Mouse (Mus musculus) midbrain, embryonic 14.5 days (tissue): Measurements from ENCODE around the gene Apom. TPM values are rescaled to one million over a fixed set of nuclear protein-coding genes. Genes with fewer than 3 reads are reported as not detected.

Experiments
- ATAC-seq: fragments of 200-750 bp; cut with Nextera tagmentation; 2 replicates; pipeline ENCODE4 v1.8.0; 2017; ENCODE audit warnings: moderate number of reproducible peaks, moderate library complexity; ENCODE audit not compliant: low FRiP score, low TSS enrichment
- DNase-seq: peaks from one replicate; pipeline ENCODE4 v3.0.0-alpha.2; 2015
- H3K27ac ChIP-seq: fragments of 300-500 bp; sonication (generic); replicated peaks from 2 replicates; pipeline ENCODE4 v1.5.1; 2014; ENCODE audit warnings: mild to moderate bottlenecking, low read depth, low read length, moderate library complexity
- H3K27me3 ChIP-seq: fragments of 300-500 bp; sonication (generic); 2 replicates; pipeline ENCODE4 v1.6.1; 2014; ENCODE audit warnings: low read length, control low read depth, mixed read lengths; ENCODE audit not compliant: control insufficient read depth, insufficient read depth
- H3K36me3 ChIP-seq: fragments of 300-500 bp; sonication (generic); 2 replicates; pipeline ENCODE4 v1.6.1; 2014; ENCODE audit warnings: low read length, control low read depth; ENCODE audit not compliant: control insufficient read depth, insufficient read depth
- H3K4me1 ChIP-seq: fragments of 300-500 bp; sonication (generic); 2 replicates; pipeline ENCODE4 v1.6.1; 2014; ENCODE audit warnings: mild to moderate bottlenecking, antibody characterized with exemption, low read length, control low read depth; ENCODE audit not compliant: control insufficient read depth, insufficient read depth
- H3K4me2 ChIP-seq: fragments of 300-500 bp; sonication (generic); 2 replicates; pipeline ENCODE4 v1.6.1; 2014; ENCODE audit warnings: mild to moderate bottlenecking, low read length, moderate library complexity
- H3K4me3 ChIP-seq: fragments of 300-500 bp; sonication (generic); replicated peaks from 2 replicates; pipeline ENCODE4 v1.5.1; 2014; ENCODE audit warnings: low read depth, low read length
- H3K9ac ChIP-seq: fragments of 300-500 bp; sonication (generic); replicated peaks from 2 replicates; pipeline ENCODE4 v1.6.1; 2014; ENCODE audit warnings: mild to moderate bottlenecking, low read length, moderate library complexity
- H3K9me3 ChIP-seq: fragments of 300-500 bp; sonication (generic); 2 replicates; pipeline ENCODE4 v1.6.1; 2016; ENCODE audit warnings: low read length, control low read depth, mixed read lengths; ENCODE audit not compliant: control insufficient read depth
- WGBS: fragments of 180-500 bp; shearing (Covaris S2); extraction: QIAGEN DNeasy Blood & Tissue Kit; methylation state at CpG from one replicate; pipeline ENCODE4 v1.1.7; 2014; 5-methylcytosine and 5-hydroxymethylcytosine counted together
- polyA plus RNA-seq: library from polyadenylated mRNA; unstranded; fragments of >200 nt; fragmentation: Nextera tagmentation; extraction: Ambion mirVana; gene quantifications from 2 replicates; pipeline ENCODE4 v1.2.1, GENCODE M21; 2014

Apom gene
- polyA plus RNA-seq, 1 experiment from 2014 or later: 0.57 TPM

- Histone ChIP-seq H3K4me3 (peak overlapping the region; percentile 100), H3K36me3 (peaks cover 46% of the 10 kb centered on the region), H3K9me3 (no peaks in the 10 kb centered on the region), H3K9ac (peak overlapping the region; percentile 99), H3K4me1 (peaks cover 32% of the 10 kb centered on the region), H3K27me3 (no peaks in the 10 kb centered on the region), H3K27ac (peak overlapping the region; percentile 28; the same call in 1 of the 2 replicates), H3K4me2 (peak overlapping the region; percentile 98)
- ATAC-seq (no peak), DNase-seq (no peak)
- 37% methylated on average over 12 of the region's 12 CpGs for WGBS
Observed at GRCm38 (mm10) chr17:35162730-35163129, 30.9 kb upstream of the Apom start.

GRCm38 (mm10) chr17:35162121-35162520 is 30.3 kb upstream of the Apom start:
- Histone ChIP-seq H3K27me3 (no peaks in the 10 kb centered on the region), H3K9ac (peak overlapping the region; percentile 99; the same call in 1 of the 2 replicates), H3K4me3 (peak overlapping the region; percentile 100), H3K4me2 (peak overlapping the region; percentile 98), H3K9me3 (no peaks in the 10 kb centered on the region), H3K36me3 (peaks cover 52% of the 10 kb centered on the region), H3K4me1 (peaks cover 32% of the 10 kb centered on the region), H3K27ac (no peak overlapping the region)
- 67% methylated on average over 14 of the region's 14 CpGs for WGBS
- DNase-seq: no peak
- no peak for ATAC-seq

GRCm38 (mm10) chr17:35161421-35161820 is 29.6 kb upstream of the Apom start:
- ATAC-seq: no peak
- Histone ChIP-seq H3K9ac (no peak overlapping the region), H3K27me3 (no peaks in the 10 kb centered on the region), H3K4me1 (peaks cover 29% of the 10 kb centered on the region), H3K27ac (no peak overlapping the region), H3K36me3 (peaks cover 59% of the 10 kb centered on the region), H3K4me2 (peak overlapping the region; percentile 98; the same call in 1 of the 2 replicates), H3K9me3 (no peaks in the 10 kb centered on the region), H3K4me3 (no peak overlapping the region)
- WGBS: 89% methylated on average over 11 of the region's 11 CpGs
- no peak for DNase-seq

GRCm38 (mm10) chr17:35159638-35160037 is 27.8 kb upstream of the Apom start:
- Histone ChIP-seq H3K36me3 (peaks cover 77% of the 10 kb centered on the region), H3K4me2 (no peak overlapping the region), H3K27ac (no peak overlapping the region), H3K9ac (no peak overlapping the region), H3K4me1 (peaks cover 21% of the 10 kb centered on the region), H3K27me3 (no peaks in the 10 kb centered on the region), H3K9me3 (no peaks in the 10 kb centered on the region), H3K4me3 (no peak overlapping the region)
- no peak for ATAC-seq
- WGBS: 84% methylated on average over 7 of the region's 7 CpGs
- DNase-seq: no peak

- 91% methylated on average over 16 of the region's 16 CpGs for WGBS
- Histone ChIP-seq H3K27me3 (no peaks in the 10 kb centered on the region), H3K36me3 (peaks cover 83% of the 10 kb centered on the region), H3K9ac (no peak overlapping the region), H3K4me2 (no peak overlapping the region), H3K27ac (no peak overlapping the region), H3K9me3 (no peaks in the 10 kb centered on the region), H3K4me3 (no peak overlapping the region), H3K4me1 (peaks cover 21% of the 10 kb centered on the region)
- DNase-seq: no peak
- ATAC-seq: no peak
Observed at GRCm38 (mm10) chr17:35158850-35159593, 27.2 kb upstream of the Apom start.

GRCm38 (mm10) chr17:35157661-35158175 is 25.9 kb upstream of the Apom start:
- ATAC-seq: no peak

GRCm38 (mm10) chr17:35157254-35157653 is 25.4 kb upstream of the Apom start:
- no peak for ATAC-seq
- Histone ChIP-seq H3K27me3 (no peaks in the 10 kb centered on the region), H3K9ac (no peak overlapping the region), H3K4me3 (no peak overlapping the region), H3K36me3 (peaks cover 100% of the 10 kb centered on the region), H3K27ac (no peak overlapping the region), H3K9me3 (no peaks in the 10 kb centered on the region), H3K4me1 (peaks cover 8% of the 10 kb centered on the region), H3K4me2 (no peak overlapping the region)
- 91% methylated on average over 8 of the region's 8 CpGs for WGBS
- no peak for DNase-seq

More at GRCm38 (mm10) chr17:35157661-35158175, 25.9 kb upstream of the Apom start:
- Histone ChIP-seq H3K4me1 (peaks cover 13% of the 10 kb centered on the region), H3K9me3 (no peaks in the 10 kb centered on the region), H3K4me2 (no peak overlapping the region), H3K27me3 (no peaks in the 10 kb centered on the region), H3K4me3 (no peak overlapping the region), H3K27ac (no peak overlapping the region), H3K36me3 (peaks cover 96% of the 10 kb centered on the region), H3K9ac (no peak overlapping the region)
- WGBS: 95% methylated on average over 8 of the region's 8 CpGs
- DNase-seq: no peak

- Histone ChIP-seq H3K27me3 (no peaks in the 10 kb centered on the region), H3K9ac (no peak overlapping the region), H3K36me3 (peaks cover 100% of the 10 kb centered on the region), H3K27ac (no peak overlapping the region), H3K9me3 (no peaks in the 10 kb centered on the region), H3K4me3 (no peak overlapping the region), H3K4me2 (no peak overlapping the region), H3K4me1 (peaks cover 2% of the 10 kb centered on the region; the same call in 1 of the 2 replicates)
- ATAC-seq: no peak
- DNase-seq: no peak
- 92% methylated on average over 33 of the region's 33 CpGs for WGBS
Observed at GRCm38 (mm10) chr17:35156461-35157200, 24.8 kb upstream of the Apom start.
